Mouse (Mus musculus) lung, adult 2 months (tissue): ENCODE measurements at regions not wholly inside any gene's neighbourhood (a gene's known extent, or its start where the extent isn't known, plus 50 kb on each side); places are given as distances from the start of the nearest gene placed in this dataset.
"Not testable (repeated sequence)": the region's sequence is repeated elsewhere in the genome, so short reads cannot be mapped to it uniquely, and the experiment has no call there.

Experiments used
- DNase-seq: peaks from one replicate; pipeline ENCODE4 v3.0.0; 2022
- H3K4me1 ChIP-seq: fragments of 200-500 bp; 2 replicates; pipeline ENCODE4 v1.6.1; 2011; ENCODE audit warnings: low read length; ENCODE audit not compliant: control insufficient read depth, insufficient read depth
- H3K4me3 ChIP-seq: fragments of 200-500 bp; replicated peaks from 2 replicates; pipeline ENCODE3; 2011; ENCODE audit warnings: low read depth, mild to moderate bottlenecking, control low read depth, low read length; ENCODE audit errors: extremely low read depth
- CTCF ChIP-seq: fragments of 200-500 bp; IDR thresholded peaks from 2 replicates; pipeline ENCODE4 v1.5.1; 2011; ENCODE audit warnings: mild to moderate bottlenecking, low read length, control low read depth; ENCODE audit not compliant: insufficient read depth
- POLR2A ChIP-seq: fragments of 200-500 bp; IDR thresholded peaks from 2 replicates; pipeline ENCODE4 v1.6.1; 2011; ENCODE audit warnings: low read depth, mild to moderate bottlenecking, control low read depth, low read length, borderline replicate concordance; ENCODE audit errors: extremely low read depth
- WGBS: fragments of 180-500 bp; shearing (Covaris S2); methylation state at CpG from one replicate; pipeline ENCODE4 v1.1.7; 2018; 5-methylcytosine and 5-hydroxymethylcytosine counted together

DNA sequence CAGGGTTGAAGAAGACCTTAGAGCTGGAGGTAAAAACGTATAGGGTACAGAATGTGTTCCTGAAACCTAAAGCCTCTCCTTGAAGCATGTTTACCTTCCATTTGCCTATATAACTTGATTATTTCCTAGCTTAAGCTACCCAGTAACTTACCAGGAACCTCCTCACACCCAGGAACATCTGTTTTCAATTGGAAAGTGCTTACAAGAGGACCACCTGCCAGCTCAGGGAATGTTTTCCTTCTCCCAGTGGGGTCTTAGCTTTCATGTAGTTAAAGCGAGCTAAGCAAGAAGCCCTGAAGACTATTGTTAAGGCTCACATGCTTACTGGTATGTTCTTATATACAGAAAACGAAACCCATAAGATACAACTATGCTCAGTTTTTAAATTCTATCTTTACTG is 506.6 kb upstream of the Hsf2 start:
- Histone ChIP-seq H3K4me3 (no peak overlapping the region), H3K4me1 (peaks cover 2% of the 10 kb centered on the region; the same call in 1 of the 2 replicates)
- whole genome bisulfite sequencing = 57% methylated on average over 3 of the region's 3 CpGs
- no peak for DNase-seq
- no peak for TF ChIP-seq POLR2A

DNA sequence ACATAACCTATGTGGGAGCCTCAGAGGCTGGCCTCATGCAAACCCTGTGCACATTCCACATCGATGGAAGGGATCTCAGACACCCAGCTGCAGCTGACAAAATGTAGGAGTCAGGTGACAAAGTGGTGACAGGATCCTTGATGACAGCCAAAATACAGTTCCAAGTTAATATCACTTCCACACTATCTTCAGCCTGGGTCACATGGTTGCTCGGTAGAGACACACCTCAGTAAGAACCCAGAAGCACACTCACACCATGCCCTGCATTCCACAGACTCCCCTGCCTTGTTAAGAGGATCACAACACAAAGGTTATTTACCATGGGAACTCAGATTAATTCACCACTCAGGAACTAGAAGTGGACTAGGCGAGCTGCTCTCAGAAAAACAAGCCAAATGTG is 505.4 kb upstream of the Hsf2 start:
- no peak for TF ChIP-seq CTCF
- TF ChIP-seq POLR2A = no peak
- 39% methylated on average over 3 of the region's 3 CpGs for WGBS

DNA sequence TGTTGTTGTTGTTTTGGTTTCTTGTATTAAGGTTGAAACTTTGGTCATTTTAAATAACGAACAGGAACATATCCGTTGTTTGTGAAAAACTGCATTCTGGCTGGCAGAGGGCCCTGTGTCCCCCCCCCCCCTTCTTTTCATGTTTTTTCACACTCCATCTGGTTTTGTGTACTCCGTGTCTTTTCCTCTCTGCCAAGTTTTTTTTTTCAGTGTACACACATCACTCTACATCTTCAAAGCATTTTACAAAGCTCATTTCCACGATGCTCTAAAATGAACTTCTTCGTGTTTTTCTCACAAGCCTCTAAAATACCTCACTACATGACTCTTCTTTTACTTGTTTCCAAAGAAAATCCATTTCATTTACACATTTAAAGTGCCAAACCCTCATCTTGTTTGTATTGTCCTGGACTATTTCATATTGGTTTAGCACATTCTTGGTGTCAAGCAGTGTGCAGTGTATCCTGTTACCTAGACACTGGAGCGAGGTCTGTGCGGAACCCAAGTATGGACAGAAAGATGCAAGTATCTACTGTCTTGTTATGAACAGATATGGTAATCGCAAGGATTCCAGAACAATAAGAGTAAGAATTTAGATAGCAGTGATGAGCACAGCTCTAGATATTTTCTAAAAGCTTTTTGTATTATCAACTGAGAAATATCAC is 503.5 kb upstream of the Hsf2 start:
- Histone ChIP-seq H3K4me1 (peaks cover 2% of the 10 kb centered on the region; the same call in 1 of the 2 replicates), H3K4me3 (no peak overlapping the region)
- TF ChIP-seq CTCF (no peak), POLR2A (no peak)
- DNase-seq = no peak
- WGBS = 58% methylated on average over 8 of the region's 8 CpGs

More for the DNA sequence above, 505.4 kb upstream of the Hsf2 start:
- H3K4me3 ChIP-seq = no peak overlapping the region
- H3K4me1 ChIP-seq = peaks cover 2% of the 10 kb centered on the region; the same call in 1 of the 2 replicates
- peak; percentile 46 for DNase-seq

DNA sequence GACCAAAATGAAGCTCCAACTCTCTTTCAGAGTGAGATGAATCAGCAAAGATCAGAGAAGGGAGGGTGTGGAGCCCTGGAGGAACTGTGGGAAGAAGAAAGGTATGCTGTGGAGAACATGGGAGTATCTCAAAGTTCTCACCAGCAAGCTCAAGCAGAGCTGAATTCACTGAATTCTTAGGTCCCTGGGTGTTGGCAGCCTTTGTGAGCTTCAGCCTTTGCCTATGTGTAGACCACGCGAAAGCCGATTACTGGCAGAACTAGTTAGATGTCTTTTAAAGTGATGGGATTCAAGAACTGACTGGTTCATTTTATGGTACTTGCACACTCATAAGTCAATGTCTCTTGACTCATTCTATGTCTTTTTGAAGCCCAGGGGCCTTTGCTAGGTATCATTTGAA is 491.2 kb upstream of the Hsf2 start:
- no peaks in the 10 kb centered on the region for H3K4me1 ChIP-seq
- no peak for DNase-seq
- TF ChIP-seq POLR2A = no peak
- no peak for TF ChIP-seq CTCF
- WGBS = 90% methylated on average over 3 of the region's 3 CpGs
- H3K4me3 ChIP-seq = no peak overlapping the region

DNA sequence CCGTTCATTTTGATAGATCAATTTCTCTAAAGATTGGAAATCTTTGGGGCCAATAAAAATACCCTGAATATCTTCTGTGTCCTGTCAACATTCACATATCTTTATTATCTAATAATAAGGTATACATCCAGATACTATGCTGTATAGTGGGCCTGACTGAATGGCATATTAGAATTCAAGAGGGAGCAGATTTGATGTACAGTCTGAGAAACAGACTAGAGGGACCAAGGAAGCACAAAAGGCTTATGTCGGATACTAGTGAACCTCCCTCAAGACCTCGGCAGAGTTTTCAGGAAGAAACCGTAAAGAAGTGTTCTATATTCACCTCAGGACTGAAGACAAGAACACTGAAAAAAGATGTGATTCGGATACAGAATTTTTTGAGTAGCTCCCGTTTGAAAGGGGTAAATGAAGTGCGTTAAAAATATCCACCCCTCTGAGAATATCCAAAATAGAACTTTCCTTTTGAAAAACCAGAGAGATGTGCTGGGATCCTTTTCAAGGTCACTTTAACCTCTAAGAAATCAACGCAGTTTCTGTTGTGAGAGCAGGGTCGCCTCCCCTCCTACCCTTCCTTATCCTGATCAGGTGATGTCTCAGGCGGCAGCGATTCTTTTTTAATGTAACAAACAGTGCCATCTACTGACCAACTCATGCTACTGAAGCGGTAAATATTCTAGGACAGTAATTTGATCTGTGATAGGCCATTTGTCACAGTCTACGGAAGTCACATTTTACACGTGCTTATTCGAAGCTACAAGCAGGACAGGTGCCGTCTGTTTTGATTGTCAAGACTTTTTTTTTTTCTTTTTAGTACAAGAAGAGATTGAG is 485.1 kb upstream of the Hsf2 start:
- Histone ChIP-seq H3K4me3 (no peak overlapping the region), H3K4me1 (no peaks in the 10 kb centered on the region)
- no peak for TF ChIP-seq POLR2A
- TF ChIP-seq CTCF = peak; percentile 53
- peak; percentile 28 for DNase-seq
- 20% methylated on average over 16 of the region's 16 CpGs for WGBS

DNA sequence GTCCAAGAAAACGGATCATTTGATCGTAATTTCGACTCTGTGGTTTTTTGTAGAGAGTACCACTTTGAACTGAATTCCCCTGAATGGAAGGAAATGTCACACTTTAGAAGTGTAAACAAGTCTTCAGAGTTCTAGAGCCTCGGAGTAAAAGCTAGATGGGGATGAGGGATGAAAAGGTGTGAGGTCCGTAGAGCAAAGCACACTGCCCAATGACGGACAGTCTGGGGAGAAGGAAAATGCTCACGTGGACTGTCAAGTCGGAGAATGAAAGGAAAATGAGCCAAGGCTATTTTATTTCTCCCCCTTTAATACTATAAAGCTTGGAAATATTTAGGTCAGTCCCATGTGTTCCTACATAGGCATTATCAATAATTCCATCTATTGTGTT is 484.5 kb upstream of the Hsf2 start:
- WGBS = 55% methylated on average over 8 of the region's 8 CpGs
- H3K4me3 ChIP-seq = no peak overlapping the region
- H3K4me1 ChIP-seq = no peaks in the 10 kb centered on the region
- DNase-seq = no peak
- TF ChIP-seq CTCF (no peak), POLR2A (no peak)

DNA sequence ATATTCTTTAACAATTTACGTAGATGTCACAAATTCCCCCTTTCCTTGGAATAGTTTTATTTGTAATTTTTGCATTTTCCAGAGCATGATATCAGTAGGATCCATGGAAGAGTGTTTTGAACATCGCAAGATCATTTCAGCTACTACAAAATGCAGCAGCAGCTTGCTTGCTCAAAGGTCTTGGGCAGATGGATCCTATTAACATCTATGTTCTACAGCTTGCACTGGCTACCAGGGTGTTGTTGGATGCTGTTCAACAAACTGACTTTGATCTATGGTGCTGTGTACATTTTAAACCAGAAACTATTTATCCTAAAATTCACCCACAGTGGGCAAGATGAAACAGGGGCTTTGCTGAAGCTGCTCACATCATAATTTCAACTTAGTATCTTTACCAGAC is 448.5 kb upstream of the Hsf2 start:
- Histone ChIP-seq H3K4me3 (no peak overlapping the region), H3K4me1 (no peaks in the 10 kb centered on the region; the same call in 1 of the 2 replicates)
- DNase-seq = no peak
- WGBS = 86% methylated on average over 2 of the region's 2 CpGs
- TF ChIP-seq POLR2A (no peak), CTCF (no peak)

DNA sequence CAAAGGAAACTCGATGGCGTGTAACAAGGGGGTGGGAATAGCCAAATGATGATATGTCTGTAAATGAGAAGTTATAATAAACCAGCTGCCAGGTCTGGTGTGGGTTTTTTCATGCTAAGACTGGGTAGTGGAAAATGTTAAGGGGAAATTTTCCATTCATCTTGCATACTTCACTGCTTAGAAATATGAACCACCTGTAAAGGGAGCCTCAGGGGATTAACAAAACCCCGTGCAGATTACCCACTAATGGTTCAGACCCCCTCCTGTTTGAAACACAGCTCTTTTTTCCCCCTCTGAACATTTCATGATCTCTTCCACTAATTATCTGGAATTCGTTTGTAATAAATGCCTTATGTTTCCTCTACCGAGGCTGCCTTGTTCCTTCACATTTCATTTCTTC is 446.0 kb upstream of the Hsf2 start:
- no peak for TF ChIP-seq CTCF
- no peak for TF ChIP-seq POLR2A

DNA sequence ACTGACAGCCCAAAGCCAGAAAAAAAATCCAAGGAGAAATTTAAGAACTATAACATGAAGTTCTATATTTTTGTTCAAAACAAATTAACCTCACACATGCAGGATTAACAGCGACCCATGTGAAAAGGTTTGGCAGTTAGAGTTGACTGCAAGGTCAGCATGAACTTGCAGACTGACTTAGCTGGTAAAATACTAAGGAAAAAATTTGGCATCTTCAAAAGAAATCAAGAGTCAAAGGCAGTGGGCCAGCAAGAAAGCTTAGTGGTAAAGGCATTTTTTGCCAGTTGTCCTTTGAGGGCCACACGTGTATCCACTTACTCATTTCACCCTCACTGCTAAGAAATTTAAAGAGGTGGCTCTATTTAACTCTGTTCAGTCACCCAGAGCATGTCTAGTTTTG is 440.2 kb upstream of the Hsf2 start:
- Histone ChIP-seq H3K4me3 (no peak overlapping the region), H3K4me1 (no peaks in the 10 kb centered on the region)
- WGBS = 76% methylated on average over 2 of the region's 2 CpGs
- DNase-seq = no peak
- TF ChIP-seq CTCF = no peak
- TF ChIP-seq POLR2A = no peak

More for the DNA sequence above, 446.0 kb upstream of the Hsf2 start:
- no peak for DNase-seq
- 35% methylated on average over 5 of the region's 5 CpGs for WGBS
- Histone ChIP-seq H3K4me1 (no peaks in the 10 kb centered on the region; the same call in 1 of the 2 replicates), H3K4me3 (no peak overlapping the region)

DNA sequence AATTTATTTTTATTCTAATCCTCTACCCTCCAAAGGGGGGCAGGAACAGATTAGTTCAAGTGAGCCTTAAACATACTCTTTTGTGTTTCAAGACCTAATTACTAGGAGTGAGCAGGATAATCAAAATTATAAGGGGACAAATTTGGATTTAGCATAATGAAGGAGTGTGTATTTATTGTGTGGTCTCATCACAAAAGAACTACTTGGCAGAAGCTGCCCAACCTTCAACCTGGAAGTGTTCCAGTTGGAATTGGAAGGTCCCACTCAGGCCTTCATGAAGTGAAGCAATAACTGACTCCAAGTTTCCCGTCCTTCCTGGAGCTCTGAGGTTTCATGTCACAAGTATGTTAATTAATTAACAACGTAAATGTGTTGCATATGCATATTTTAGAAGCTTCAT is 439.3 kb upstream of the Hsf2 start:
- Histone ChIP-seq H3K4me1 (no peaks in the 10 kb centered on the region), H3K4me3 (no peak overlapping the region)
- WGBS = 34% methylated on average over 2 of the region's 2 CpGs
- TF ChIP-seq CTCF (no peak), POLR2A (no peak)
- no peak for DNase-seq

DNA sequence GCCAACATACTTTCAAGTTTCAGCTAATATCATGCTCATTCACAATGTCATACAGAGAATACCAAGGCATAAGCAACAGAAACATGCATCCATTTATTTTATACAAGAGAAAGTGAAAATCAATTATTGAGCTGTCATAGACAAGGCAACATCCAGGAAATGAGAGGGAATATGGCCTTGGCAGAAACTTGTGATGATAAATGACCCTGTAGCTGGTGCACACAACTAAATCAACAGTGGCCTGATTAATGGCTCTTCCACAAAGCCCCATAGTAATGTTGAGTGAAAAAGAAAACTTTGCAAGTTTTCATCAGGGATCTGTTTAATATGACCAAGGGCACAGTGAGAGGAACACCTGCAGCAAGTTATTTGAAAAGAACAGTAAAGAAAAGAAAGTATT is 438.5 kb upstream of the Hsf2 start:
- no peak overlapping the region for H3K4me3 ChIP-seq
- no peak for DNase-seq
- H3K4me1 ChIP-seq = no peaks in the 10 kb centered on the region
- TF ChIP-seq CTCF (no peak), POLR2A (no peak)

DNA sequence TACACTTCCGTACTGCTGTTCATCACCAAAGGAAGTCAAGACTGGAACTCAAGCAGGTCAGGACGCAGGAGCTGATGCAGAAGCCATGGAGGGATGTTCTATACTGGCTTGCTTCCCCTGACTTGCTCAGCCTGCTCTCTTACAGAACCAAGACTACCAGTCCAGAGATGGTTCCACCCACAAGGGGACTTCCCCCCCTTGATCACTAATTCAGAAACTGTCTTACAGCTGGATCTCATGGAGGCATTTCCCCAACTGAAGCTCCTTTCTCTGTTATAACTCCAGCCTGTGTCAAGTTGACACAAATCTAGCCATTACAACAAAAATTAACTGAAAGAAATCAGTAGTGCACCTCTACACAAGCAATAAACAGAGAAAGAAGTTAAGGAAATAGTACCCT is 432.8 kb upstream of the Hsf2 start:
- WGBS = 77% methylated on average over 2 of the region's 2 CpGs
- DNase-seq, H3K4me1 ChIP-seq, H3K4me3 ChIP-seq: not testable (repeated sequence)
